Mouse (Mus musculus): ENCODE measurements around the gene Cdk5rap1.
A peak's percentile ranks its signal among the peaks of the same experiment; 100 is the strongest.

Cdk5rap1 gene

DNA sequence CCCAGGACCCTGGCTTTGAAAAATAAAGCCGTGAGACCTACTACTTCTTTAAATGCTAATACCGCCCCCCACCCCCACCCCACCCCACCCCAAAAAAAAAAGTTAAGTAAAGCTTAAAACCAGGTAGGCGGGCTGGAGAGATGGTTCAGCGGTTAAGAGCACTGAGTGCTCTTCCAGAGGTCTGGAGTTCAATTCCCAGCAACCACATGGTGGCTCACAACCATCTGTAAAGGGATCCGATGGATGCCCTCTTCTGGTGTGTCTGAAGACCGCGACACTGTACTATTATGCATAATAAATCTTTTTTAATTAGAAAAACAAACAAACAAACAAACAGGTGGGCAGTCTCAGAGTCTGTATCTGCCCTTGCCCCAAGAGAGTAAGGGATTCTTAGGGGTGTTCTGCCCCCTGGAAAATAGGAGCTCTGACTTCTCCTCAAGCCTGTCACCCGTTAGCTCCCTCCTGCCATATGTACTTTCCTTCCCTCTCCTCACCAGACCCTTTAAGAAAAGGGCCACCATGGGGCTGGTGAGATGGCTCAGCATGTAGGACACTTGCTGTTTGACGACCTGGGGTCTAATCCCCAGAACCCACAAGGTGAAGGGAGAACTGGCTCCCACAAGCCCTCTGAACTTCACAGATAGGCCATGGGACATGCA is at the start of gene Cdk5rap1:
Gene Cdk5rap1 (minus strand): TSS at position 169 of the 659 bp plus-strand sequence.
- DNase-seq (ENCODE audit: low read depth), result peak; percentile 38

DNA sequence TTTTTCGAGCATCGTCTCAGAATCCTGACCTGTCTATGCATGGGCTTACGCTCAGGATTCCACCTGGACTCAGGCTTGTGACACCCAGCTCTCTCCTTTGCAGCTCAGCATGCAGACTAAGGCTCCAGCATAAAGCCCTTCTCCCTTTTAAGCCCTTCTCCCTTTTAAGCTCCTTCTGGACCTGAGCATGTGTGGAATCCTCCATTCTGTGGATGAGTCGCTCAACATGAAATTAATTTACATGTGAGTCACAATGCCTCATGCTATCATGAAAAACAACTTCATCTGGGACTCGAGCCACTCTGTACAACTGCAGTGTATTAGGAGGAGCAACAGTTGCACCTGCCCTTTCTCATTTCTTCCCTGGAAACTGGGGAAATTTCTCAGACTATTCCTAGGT is 49.4 kb upstream of the Cdk5rap1 start:
- DNase-seq (ENCODE audit: low read depth), result no peak

DNA sequence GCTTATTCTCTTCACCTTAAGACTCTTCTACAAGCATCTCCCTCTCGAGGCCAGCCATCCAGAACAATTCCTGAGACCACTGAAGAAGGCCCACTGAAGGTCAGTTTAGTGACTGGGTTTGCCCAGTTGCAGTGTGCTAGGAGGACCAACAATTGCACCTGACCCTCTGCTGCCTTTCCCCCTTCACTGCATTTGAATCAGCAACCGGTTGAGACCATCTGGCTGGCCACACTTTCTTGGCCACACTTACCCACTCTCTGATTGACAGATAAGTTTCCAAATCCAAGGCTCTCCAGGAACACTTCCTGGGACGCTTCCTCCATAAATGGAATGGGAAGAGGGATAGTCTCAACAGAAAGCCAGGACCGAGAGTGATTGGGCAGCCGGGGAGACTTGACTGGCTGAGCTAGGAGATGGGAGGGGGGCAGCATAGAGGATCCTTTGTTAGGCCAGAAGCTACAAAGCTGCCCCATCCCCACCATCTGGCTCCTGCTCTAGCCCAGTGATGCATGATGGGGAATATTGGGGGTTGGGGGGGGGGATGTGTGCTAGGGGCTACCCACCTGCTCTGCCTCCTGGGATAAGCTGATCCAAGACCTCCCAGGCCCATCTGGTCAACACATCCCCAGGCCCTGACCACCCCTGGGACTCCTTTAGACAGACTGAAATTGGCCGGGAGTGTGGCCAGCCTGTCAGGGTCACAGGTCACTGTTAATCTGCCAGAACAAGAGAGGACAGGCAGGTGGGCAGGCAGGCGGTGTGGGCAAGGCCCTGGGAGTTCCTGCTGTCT is 48.3 kb upstream of the Cdk5rap1 start:
- no peak for DNase-seq (ENCODE audit: low read depth)

DNA sequence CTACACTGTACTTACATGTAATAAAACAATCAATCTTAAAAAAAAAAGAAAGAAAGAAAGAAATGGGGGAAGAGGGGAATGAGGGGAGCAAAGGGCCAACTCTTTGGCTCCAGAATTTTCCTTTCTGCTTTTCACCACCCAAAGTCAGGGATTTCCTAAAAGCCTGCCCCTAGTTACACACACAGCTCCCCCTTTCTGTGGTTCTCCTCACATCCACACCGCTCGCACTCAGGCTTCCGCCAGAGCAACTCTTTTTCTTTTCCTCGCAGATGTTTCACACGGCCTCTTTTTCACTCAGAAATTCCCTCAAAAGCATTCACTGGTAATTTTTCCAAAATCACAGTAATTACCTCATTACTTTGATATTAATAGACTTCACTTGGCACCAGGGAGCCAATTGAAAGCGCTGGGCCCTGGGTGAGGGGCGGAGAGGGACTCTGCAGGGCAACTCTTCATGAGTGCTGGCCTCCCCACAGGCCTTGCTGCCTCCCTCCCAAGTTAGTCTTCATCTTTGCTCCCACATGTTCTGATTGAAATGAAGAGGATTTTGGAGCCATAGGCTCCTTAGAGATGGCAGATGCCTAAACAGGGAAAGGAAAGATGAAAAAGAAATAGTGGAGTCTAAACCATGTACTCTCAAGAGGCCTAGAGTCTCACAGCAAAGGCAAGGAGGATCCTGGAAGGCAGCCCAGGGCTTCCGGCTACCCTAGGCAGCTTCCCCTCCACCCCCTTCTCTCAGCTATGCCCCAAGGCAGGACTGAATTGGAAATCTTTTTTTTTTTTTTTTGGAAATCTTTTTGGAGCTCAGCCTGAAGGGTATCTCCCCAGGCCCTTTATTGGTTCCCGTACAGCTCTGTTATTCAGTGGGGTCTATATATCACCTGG is 47.1 kb upstream of the Cdk5rap1 start:
- no peak for DNase-seq (ENCODE audit: low read depth)

DNA sequence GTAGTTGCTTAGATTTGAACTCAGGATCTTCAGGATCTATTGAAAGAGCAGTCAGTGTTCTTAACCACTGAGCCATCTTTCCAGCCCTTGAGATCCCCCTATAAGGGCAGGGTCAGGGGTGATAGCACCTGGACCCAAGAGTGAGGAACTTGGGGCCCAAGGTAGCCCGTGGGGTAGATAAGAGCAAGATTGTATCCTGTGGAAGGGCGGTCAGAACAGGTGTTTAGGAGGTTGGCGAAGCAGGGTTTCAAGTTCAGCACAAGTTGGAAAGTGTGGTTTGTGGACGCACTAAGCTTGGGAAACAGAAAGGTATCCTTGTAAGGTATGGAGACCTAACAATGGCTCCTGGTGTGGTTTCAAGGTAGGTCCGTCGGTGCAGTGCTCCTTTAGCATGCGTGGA is 45.2 kb upstream of the Cdk5rap1 start:
- DNase-seq (ENCODE audit: low read depth), result no peak

DNA sequence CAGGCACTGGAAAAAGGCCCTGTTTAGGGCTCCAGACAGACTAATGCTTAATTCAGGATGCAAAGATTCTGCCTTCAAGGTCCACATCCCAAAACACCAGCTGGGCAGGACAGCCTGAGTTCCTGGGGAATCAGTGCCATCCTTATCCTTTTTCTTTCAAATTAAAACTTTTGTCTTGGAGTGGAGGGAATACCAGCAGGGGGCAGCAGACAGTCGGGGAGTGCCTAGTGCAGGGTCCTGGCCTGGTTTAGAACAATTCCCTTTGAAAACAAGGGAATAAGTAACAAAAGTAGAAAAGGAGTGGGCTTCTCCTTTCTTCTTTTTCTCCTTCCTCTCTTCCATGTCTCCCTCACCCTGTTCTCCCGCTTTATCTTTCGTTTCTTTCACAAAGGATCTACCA is 44.3 kb upstream of the Cdk5rap1 start:
- peak; percentile 66 for DNase-seq (ENCODE audit: low read depth)

DNA sequence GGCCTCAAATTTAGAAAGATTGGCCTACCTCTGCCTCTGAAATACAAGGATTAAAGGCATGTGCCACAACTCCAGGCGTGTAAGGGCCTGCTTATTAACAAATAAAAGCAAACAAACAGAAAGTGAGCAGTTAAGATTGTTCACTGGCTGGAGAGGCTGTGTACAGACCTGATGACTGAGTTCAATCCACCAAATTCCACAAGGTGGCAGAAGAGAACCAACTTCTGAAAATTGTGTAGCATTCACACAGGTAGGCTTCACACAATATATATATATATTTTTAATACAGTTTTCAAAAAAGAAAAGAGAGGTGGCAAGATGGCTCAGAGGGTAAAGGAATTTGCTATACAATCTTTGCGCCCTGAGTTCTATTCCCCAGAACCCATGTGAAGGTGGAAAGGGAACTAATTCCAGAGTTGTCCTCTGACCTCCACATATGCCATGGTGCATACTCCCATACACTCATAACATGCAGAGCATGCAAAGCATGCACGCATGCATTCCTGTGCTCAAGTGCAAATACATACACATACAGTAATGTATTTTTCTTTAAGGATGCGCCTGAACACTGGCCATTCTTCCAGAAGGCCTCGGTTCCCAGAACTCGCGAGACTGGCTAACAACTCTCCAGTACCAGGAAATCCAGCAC is 39.3 kb upstream of the Cdk5rap1 start:
- peak; percentile 61 for DNase-seq (ENCODE audit: low read depth)

DNA sequence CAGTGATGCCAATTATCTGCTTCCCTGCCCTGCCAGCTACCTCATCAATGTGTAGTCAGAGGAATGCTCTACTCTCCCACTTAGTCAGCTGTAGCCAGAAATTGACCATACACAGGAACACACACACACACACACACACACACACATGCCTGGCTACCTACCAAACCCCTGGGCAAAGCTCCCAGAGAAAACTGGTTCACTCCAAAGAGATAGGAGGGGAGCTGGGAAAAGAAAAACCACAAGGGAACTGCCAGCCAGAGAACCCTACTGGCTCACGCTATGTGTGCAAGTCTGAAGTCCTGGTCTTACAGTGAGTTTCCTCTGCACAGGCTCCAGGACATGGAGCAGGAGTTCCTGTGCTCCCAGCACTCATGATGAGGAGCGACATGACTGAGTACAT is 37.5 kb upstream of the Cdk5rap1 start:
- no peak for DNase-seq (ENCODE audit: low read depth)

DNA sequence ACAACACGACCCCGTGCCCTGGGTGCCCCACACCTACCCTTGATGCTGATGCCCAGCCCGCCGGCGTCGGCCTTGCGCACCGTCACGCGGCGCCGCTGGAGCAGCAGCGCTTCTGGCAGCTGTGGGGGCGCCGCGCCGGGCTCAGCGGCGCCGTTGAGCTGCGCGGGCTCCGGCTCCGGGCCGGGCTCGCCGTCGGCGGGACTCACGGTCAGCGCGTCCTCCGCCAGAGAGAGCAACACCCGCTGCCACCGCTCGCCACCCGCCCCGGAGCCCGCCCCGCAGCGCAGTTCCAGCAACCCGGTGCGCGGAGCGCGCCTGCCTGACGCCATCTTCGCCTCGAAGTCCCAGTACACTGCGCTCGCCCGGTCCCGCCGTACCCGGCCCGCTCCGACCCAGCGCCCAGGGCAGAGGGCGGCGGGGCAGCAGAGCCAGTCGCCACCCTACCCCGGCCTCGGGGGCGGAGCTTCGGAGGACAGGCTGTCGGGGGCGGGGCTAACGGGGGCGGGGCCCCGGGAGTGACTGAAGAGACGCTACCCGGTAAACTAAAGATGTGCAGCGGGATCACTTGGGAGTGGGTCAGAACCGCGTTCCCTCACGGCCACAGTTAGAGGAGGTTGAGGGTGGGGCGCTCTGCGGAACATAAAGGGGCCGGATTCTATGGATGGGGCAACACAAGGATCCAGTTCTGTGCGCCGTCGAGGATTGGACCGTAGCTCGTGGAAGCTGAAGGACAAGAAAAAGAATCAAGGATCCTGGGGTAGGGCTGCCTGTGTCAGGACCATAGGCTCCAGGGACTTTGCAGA is 35.0 kb upstream of the Cdk5rap1 start, which contains the start of gene Snta1:
Gene Snta1 (minus strand): TSS at position 457 of the 803 bp plus-strand sequence.
- DNase-seq (ENCODE audit: low read depth), result peak; percentile 78

DNA sequence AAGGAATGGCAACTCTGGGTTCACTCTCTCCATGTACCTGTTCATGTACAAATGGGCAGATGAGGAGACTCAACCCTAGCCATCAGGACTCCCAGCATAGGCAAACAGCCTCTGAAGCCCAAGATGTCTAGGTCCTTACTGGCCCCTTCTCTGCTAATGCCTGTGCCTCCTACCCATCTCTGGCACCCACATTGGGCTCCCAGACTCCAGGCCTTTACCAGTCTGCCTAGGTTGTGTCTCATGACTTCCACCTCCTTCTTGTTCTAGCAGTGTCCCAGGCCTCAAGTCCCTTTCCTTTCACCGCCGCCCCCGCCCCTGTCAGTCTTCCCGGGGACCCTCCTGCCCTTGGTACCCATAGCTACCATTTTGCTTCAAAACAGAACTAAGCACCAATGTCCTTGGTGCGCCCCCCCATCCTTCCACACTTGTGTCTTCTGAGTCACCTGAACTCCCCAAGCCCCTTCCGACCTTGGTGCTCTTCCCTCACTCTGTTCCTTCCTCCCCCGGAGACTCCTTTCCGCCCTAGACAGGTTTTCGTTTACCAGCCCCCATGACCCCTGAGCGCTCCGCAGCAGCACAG is 34.3 kb upstream of the Cdk5rap1 start:
- DNase-seq (ENCODE audit: low read depth), result peak; percentile 14

DNA sequence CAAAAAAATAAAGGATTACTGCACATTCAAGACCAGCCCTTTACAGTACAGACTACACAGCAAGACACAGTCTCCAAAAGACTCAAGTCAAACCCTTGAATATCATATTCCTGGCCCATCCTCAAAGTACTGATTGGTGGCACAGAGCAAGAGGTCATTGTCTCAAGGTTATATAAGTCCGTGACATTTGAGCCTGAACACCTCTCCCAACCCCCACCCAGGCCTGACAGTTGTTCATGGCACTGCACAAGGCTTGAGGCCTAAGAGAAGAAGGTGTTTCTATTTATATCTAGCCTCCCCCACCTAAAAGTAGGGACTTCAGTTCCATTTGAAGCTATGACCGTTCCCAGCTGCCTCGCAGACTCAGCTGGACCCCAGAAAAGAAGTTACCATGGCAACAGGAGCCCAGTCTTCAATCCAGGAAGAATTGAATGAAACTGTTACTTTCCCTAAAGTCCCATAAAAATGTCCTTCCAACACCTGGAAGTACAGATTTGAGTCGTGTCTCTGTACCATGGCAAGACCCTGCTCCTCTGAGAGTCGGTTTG is 32.7 kb upstream of the Cdk5rap1 start:
- no peak for DNase-seq (ENCODE audit: low read depth)

DNA sequence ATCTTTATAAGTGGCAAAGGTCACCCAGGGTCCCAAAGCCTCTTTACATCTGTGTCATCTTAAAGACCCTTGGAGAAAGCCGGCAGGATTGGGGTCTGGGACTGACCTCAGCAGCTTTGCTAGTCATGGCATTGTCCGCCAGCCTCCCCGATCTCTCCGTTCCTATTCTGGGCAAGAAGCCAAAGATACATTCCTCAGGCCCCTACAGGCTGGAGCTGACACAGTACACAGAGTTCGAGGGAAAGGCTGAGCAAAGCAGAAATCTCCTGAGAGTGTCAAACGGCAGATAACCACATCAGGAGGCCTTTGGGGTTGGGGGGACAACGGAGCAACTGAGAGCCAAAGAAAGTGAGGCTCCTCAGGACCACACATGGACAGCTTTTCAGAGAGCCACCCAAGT is 30.0 kb upstream of the Cdk5rap1 start:
- no peak for DNase-seq (ENCODE audit: low read depth)

DNA sequence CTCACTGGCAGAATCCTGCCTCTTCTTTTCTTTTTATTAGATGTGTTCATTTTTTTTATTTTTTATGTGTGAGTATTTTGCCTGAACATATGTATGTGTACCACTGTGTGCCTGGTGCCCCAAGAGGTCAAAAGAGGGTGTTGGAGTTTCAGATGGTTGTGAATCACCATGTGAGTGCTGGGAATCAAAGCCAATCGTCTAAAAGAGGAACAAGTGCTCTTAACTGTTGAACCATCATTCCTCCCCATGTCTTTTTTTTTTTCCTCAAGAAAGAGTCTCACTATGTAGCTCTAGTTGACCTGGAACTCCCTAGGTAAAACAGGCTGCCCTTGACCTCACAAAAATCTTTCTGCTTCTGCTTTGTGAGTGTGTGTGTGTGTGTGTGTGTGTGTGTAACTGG is 29.2 kb upstream of the Cdk5rap1 start:
- DNase-seq (ENCODE audit: low read depth), result no peak

DNA sequence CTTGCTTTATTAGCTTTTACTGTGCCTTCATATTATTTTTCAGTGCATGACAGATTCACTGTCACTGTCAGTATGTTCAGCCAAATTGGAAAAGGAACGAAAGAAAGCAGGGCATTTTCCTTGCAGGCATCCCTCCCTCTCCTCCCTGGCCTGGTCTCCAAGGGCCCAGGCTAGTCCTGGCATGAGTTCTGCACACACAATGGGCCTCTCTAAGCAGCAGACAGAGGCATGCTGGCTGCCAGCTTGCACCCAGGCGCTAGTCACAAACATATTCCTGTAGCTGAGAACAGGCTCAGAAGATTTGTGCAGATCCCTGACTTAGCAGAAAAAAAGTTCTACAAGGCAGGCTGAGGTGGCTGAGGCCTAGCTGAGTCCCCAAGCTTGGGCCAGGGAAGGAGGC is 26.5 kb upstream of the Cdk5rap1 start:
- DNase-seq (ENCODE audit: low read depth), result no peak

DNA sequence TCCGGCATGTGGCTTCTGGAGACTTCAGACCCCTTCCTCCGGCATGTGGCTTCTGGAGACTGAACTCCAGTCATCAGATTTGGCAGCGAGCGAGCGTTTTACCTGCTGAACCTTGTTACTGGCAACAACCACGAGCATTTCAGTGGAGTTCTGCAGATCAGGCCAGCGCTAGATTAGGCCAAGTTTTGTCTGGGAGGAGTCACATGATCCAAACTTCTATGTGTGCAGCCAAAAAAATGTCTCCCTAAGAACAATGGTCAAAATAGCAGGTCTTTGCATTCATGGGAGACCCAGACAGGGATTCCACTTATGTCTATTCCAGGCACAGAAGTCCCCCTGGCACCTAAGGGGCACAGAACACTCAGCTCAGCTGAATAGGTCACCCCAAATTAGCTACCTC is 25.5 kb upstream of the Cdk5rap1 start:
- no peak for DNase-seq (ENCODE audit: low read depth)

DNA sequence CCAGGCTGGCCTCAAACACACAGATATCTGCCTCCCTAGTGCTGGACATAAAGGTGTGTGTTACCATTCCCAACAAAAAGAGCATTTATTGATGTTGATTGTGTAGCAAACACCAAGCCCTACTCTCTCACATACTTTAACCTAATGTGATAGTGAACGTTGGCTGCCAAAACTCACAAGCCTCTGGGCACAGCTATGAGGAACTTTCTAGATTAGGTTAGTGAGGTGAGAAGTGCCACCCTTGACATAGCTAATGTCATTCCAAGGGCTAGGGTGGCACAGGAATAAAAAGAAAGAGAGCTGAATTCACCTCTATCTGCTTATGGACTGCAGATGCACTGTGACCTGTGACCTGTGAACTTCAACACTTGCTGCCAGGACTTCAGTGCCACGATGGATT is 23.7 kb upstream of the Cdk5rap1 start:
- no peak for DNase-seq (ENCODE audit: low read depth)

DNA sequence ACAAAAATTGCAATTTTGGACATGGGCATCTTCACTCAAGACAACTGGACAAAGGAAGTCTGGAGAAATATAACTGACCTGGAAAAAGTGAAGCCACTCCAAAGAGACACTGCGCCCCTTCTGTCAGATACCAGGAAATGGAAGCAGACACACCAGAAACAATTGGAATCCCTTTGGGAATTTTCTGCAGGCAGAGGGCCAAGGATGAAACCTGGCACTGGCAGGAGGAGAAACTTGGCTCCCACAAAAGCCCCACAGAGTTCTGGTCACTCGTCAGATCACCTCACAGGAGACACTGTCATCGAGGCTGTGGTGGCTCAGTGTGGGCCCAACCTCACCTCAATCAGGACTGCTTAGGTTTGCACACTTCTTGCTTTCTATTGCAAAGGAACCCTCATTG is 21.8 kb upstream of the Cdk5rap1 start:
- DNase-seq (ENCODE audit: low read depth), result no peak

DNA sequence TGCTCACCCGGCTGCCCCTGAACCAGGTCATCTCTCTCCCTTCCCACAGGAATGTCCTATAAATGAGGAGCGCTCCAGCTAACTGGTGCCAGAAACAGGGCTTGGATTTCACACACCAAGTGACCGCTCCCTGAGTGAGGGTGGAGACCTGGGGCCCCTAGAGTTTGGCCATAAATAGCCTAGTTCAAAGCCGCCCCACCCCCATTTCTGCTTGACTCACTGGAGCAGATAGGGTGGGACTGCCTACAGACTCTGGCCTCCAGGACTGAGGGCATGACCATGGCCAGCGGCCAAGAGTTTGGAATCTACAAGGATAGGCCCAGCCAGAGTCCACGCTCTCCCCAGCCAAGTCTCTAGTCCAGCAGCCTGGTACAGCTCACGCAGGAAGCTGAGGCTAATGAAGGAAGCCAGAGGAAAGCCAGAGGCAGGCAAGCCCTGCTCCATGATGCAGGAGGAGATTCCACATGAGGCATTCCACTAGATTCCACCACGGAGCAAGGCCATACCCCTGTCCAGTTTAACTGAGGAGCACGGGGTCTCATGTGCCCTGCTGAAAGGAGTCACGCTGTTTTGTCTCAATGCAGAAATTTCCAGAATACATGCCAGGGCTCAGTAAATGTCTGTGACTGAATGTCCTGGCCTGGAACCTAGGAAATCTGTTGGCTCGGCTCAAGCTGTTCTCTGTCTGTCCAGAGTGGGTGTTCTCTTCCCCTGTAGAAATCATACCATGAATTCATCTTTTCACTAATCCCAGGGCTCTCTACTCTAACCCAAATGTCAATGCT is 17.6 kb upstream of the Cdk5rap1 start:
- no peak for DNase-seq (ENCODE audit: low read depth)

DNA sequence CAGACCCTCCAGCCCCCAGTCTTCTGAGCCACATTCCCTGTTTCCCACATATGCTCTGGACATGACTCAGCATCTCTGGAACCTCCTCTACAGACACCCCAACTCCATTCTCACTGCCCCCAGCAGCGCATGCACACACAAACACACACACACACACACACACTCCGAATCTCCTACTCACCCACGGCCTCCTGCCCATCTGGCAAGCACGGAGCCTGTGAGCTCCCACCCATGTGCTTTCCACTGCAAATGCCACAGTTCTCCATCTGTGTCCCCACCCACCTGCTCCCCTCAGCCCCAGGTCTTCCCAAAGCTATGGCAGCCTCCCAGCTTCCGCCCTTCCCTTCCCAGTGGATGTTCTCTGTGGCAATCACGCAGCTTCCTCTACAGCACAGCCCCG is 6.3 kb upstream of the Cdk5rap1 start:
- no peak for DNase-seq (ENCODE audit: low read depth)

Measured in naive thymus-derived CD4-positive, alpha-beta T cell, adult 2 months (primary cell).